8 mouse cellular contexts compared by ENCODE assay signal in the genomic region with DNA sequence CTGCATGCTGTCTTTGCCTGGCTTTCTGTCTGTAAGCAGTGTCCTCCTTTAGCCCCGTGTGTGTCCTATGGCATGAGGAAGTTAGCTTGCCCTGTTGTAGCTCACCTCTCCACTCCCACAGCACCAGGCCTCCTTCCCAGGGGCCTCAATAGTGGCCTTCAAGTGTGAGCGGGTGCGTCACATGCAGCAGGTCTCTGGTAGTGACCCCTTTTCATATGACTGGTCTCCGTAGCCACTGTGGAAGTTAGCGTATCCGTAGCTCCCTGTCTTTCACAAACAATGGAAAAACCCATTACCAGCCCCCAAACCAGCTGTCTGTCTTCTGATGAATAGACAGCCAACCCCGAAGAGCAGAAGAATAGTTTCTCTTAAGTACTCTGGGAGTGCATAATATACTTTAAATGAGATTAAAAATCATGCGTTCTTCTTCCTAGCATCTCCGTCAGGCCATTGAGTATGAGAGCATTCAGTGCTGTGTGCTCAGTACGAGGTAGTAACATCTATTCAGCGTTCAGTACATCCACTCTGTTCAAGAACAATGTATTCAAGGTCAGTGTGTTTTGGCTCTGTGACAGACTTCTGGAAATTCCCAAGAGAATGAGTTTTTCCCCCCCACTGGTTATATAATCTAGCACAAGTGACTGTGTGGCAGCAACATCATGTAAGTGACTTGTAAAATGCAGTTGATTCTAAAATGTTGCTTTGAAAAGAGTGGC.
A peak's percentile ranks its signal among the peaks of the same experiment; 100 is the strongest.
DNase-seq lines count a peak whose midpoint lies in the region; ATAC-seq and TF ChIP-seq lines count a peak whose summit lies in the region.

No protein-coding gene starts in this region.

- no peak overlapping the region for H3K4me3 ChIP-seq in hindbrain, embryonic 15.5 days

- 25% methylated on average over 11 of the region's 11 CpGs for WGBS in hindbrain, embryonic 15.5 days

- no peak overlapping the region for H3K27ac ChIP-seq in hindbrain, embryonic 15.5 days (replicated peaks)

- peak; percentile 54 to 69 for DNase-seq in layer of hippocampus, adult 18-20 months (ENCODE audit: low spot score in 2 of 2)
- no peak for DNase-seq in layer of hippocampus, adult 11-12 months (ENCODE audit: low spot score)
- DNase-seq in brain, embryonic 14.5 days (ENCODE audit: low read depth): peak; percentile 64
- DNase-seq in lung, postnatal 4 days: peak; percentile 28 to 48
- DNase-seq in gastrocnemius, postnatal 4 days (ENCODE audit: low spot score in 2 of 2): no peak
- DNase-seq in spleen, adult 18-20 months: no peak
- no peak for DNase-seq in left cerebral cortex, adult 9 months (ENCODE audit: low spot score in 2 of 2)

- no peaks in the 10 kb centered on the region for H3K9me3 ChIP-seq in hindbrain, embryonic 15.5 days

- no peaks in the 10 kb centered on the region for H3K27me3 ChIP-seq in hindbrain, embryonic 15.5 days

- H3K4me2 ChIP-seq in hindbrain, embryonic 15.5 days: no peak overlapping the region

- H3K9ac ChIP-seq in hindbrain, embryonic 15.5 days: no peak overlapping the region

- no peaks in the 10 kb centered on the region for H3K36me3 ChIP-seq in hindbrain, embryonic 15.5 days

- TF ChIP-seq CTCF in brain, embryonic 14.5 days (IDR thresholded peaks at IDR 0.05; ENCODE audit: borderline replicate concordance, extremely low read depth, insufficient read depth, insufficient read length): no peak

- H3K4me1 ChIP-seq in hindbrain, embryonic 15.5 days (replicated peaks): peaks cover 41% of the 10 kb centered on the region

- TF ChIP-seq POLR2A in brain, embryonic 14.5 days (IDR thresholded peaks at IDR 0.05; ENCODE audit: borderline replicate concordance, extremely low read depth, insufficient read depth, insufficient read length, poor library complexity, severe bottlenecking): no peak

- peak; percentile 51; the same call in 1 of the 2 replicates for ATAC-seq in hindbrain, embryonic 15.5 days (ENCODE audit: low FRiP score, low read depth)

Comparison
In these comparisons a context has a peak if more than half of its experiments do, and no peak if none do; other contexts are left out.
1. DNase-seq: peak in layer of hippocampus, adult 18-20 months (2 of 2), brain, embryonic 14.5 days (single experiment) and lung, postnatal 4 days (2 of 2); none in layer of hippocampus, adult 11-12 months (single experiment), gastrocnemius, postnatal 4 days (0 of 2), spleen, adult 18-20 months (0 of 2) and left cerebral cortex, adult 9 months (0 of 2).